In the genomic region with DNA sequence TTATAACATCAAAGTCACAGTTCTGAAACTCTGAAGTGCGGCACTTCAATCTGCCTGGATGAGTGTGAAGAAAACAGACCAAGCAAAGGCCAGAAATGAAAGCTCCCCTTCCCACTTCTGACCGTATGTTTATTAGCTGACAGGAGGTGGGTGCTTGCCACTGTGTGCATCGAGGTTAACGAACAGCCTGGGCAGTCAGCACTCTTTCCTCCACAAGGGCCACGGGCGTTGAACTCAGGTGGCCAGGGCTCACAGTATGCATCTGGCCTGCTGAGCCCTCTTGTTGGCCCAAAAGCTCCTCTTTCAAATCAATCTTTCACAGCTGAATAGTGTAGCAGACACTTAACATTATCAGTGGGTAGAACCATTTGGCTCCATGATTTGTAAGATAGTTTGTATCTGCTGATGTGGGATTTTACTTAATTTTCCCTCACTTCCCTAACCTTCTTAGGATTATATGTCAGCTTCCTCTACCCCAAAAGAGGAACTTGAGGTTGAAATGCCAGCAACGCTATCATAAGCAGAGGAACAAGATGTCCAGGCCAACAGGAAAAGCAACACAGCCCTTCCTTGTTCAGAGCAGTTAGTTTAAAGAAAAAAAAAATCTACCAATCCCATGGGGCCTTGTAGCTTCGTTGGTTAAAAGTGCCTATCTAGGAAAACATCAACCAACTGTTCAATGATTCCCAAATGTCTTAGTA, we compare ENCODE assay signal across 9 mouse cellular contexts. TPM values are rescaled to one million over a fixed set of nuclear protein-coding genes. Genes with fewer than 3 reads are reported as not detected.
DNase-seq lines count a peak whose midpoint lies in the region; ATAC-seq lines count a peak whose summit lies in the region.
"Had no signal": no experiment of that assay in that cellular context is flagged by ENCODE, and none has a peak within 500 bp of the region (broad histone marks: within the 10 kb centered on the region; RNA-seq: fewer than 3 reads in every experiment).

No protein-coding gene starts in this region.

- intact Hi-C loops in heart, postnatal 10 days (cut with DNase I) = no loop called here

- no peak overlapping the region for H3K9ac ChIP-seq in liver, embryonic 16.5 days (ENCODE audit: low read depth, low read length)

- peak; percentile 58 to 87 for DNase-seq in heart, adult 18-20 months
- no peak for DNase-seq in heart, postnatal 10 days
- peak; percentile 19 for DNase-seq in thymus, postnatal 4 days
- no peak for DNase-seq in thymus, postnatal 0 days (ENCODE audit: low spot score)
- no peak for DNase-seq in left cerebral cortex, adult 8-10 months (ENCODE audit: low spot score in 2 of 2)
- no peak for DNase-seq in adrenal gland, postnatal 14 days
- DNase-seq: cerebellum, adult 11 months had no signal

- ATAC-seq in liver, embryonic 16.5 days (ENCODE audit: low read depth) = peak; percentile 39; the same call in 1 of the 2 replicates
- no peak for ATAC-seq in megakaryocyte-erythroid progenitor cell, adult 5-6 weeks (replicated peaks; ENCODE audit: low FRiP score, low TSS enrichment, poor library complexity, severe bottlenecking)

- no peaks in the 10 kb centered on the region for H3K27me3 ChIP-seq in liver, embryonic 16.5 days (ENCODE audit: control insufficient read depth, insufficient read depth, low read depth, low read length)

- peak overlapping the region; percentile 71 for H3K27ac ChIP-seq in liver, embryonic 16.5 days (ENCODE audit: low read length)

- H3K4me3 ChIP-seq in liver, embryonic 16.5 days (ENCODE audit: low read depth, low read length) = no peak overlapping the region

- peaks cover 35% of the 10 kb centered on the region for H3K4me1 ChIP-seq in liver, embryonic 16.5 days (ENCODE audit: control insufficient read depth, low read depth, low read length)

- H3K4me2 ChIP-seq in liver, embryonic 16.5 days (ENCODE audit: low read depth, low read length) = peak overlapping the region; percentile 3

- H3K36me3 ChIP-seq in liver, embryonic 16.5 days (ENCODE audit: control insufficient read depth, insufficient read depth) = no peaks in the 10 kb centered on the region

- no peaks in the 10 kb centered on the region for H3K9me3 ChIP-seq in liver, embryonic 16.5 days (replicated peaks; ENCODE audit: control insufficient read depth, low read length)

- 25% methylated on average over 8 of the region's 8 CpGs for WGBS in liver, embryonic 16.5 days (ENCODE audit: insufficient replicate concordance)

RNA-seq across cellular contexts. Expression of a gene that starts 17.6 kb away (rescaled TPM):
- 10 to 100 TPM; 10.6 to 11.3 TPM for total RNA-seq in heart, adult 18-20 months (2021)
- 10 to 100 TPM; 15.7 TPM for total RNA-seq in heart, postnatal 10 days (2021)
- polyA plus RNA-seq in thymus, postnatal 0 days (2015; fragmentation: Nextera tagmentation; extraction: Ambion mirVana) = 5.0 and 7.0 TPM in 2 replicates
- 1.4 and 1.5 TPM in 2 replicates for polyA plus RNA-seq in liver, embryonic 16.5 days (2015; fragmentation: Nextera tagmentation; extraction: Ambion mirVana)
- total RNA-seq in megakaryocyte-erythroid progenitor cell, adult 5-6 weeks (2014; fragmentation: Nextera tagmentation) = 5.3 and 10.4 TPM in 2 replicates
- total RNA-seq in megakaryocyte-erythroid progenitor cell, adult 5-6 weeks (2017) = 7.8 and 14.8 TPM in 2 replicates
- total RNA-seq in left cerebral cortex, adult 8-10 months (2022) = 10 to 100 TPM; 49.0 to 54.0 (median 51.9) TPM
- 18.6 and 19.1 TPM in 2 replicates for total RNA-seq in adrenal gland, postnatal 14 days (2021)

RNA-seq across cellular contexts. Expression of a gene that starts 43.3 kb away (rescaled TPM):
- total RNA-seq in heart, adult 18-20 months (2021) = not detected
- not detected for total RNA-seq in heart, postnatal 10 days (2021)
- 0.08 TPM in 1 of 2 replicates, not detected in the other for polyA plus RNA-seq in thymus, postnatal 0 days (2015; fragmentation: Nextera tagmentation; extraction: Ambion mirVana)
- polyA plus RNA-seq in liver, embryonic 16.5 days (2015; fragmentation: Nextera tagmentation; extraction: Ambion mirVana) = not detected in 2 replicates
- not detected in 2 replicates for total RNA-seq in megakaryocyte-erythroid progenitor cell, adult 5-6 weeks (2014; fragmentation: Nextera tagmentation)
- not detected in 2 replicates for total RNA-seq in megakaryocyte-erythroid progenitor cell, adult 5-6 weeks (2017)
- total RNA-seq in left cerebral cortex, adult 8-10 months (2022) = under 1 TPM; 0.19 to 0.61 (median 0.48) TPM
- 0.26 TPM in 1 of 2 replicates, not detected in the other for total RNA-seq in adrenal gland, postnatal 14 days (2021)

Comparison
In these comparisons a context has a peak if more than half of its experiments do, and no peak if none do; other contexts are left out.
1. DNase-seq: peak in heart, adult 18-20 months (2 of 2) and thymus, postnatal 4 days (single experiment); none in heart, postnatal 10 days (0 of 2), thymus, postnatal 0 days (single experiment), left cerebral cortex, adult 8-10 months (0 of 2) and adrenal gland, postnatal 14 days (single experiment).